Mouse (Mus musculus) small intestine, adult 2 months (tissue): ENCODE results near the gene Plxdc2.

Experiments used
- CTCF ChIP-seq: fragments of 200-500 bp; IDR thresholded peaks from 2 replicates; pipeline ENCODE4 v1.5.1; 2012; ENCODE audit warnings: low read depth, mild to moderate bottlenecking, control low read depth, inconsistent platforms, low read length, moderate library complexity, mixed read lengths; ENCODE audit not compliant: insufficient replicate concordance, insufficient read length; ENCODE audit errors: extremely low read depth
- POLR2A ChIP-seq: fragments of 200-500 bp; IDR thresholded peaks from 2 replicates; pipeline ENCODE4 v1.6.1; 2012; ENCODE audit warnings: low read depth, mild to moderate bottlenecking, control low read depth, inconsistent platforms, low read length, moderate library complexity

GRCm38 (mm10) chr2:16706227-16706626, 350.1 kb downstream of the Plxdc2 start:
- no peak for TF ChIP-seq CTCF
- no peak for TF ChIP-seq POLR2A
